Mouse (Mus musculus) naive thymus-derived CD4-positive, alpha-beta T cell, adult 2 months (primary cell): Measurements from ENCODE around the gene Gimap3.

ENCODE experiments used
- DNase-seq: peaks from one replicate; pipeline ENCODE4 v3.0.0-alpha.2; 2011; ENCODE audit warnings: low read depth

The Gimap3 gene

GRCm38 (mm10) chr6:48742422-48743351 is 28.0 kb downstream of the Gimap3 start:
- DNase-seq = peak; percentile 74

GRCm38 (mm10) chr6:48741711-48742206 is 28.9 kb downstream of the Gimap3 start:
- DNase-seq = peak; percentile 65

GRCm38 (mm10) chr6:48741273-48741672 is 29.4 kb downstream of the Gimap3 start:
- peak; percentile 67 for DNase-seq

- peak; percentile 69 for DNase-seq
These were observed 30.0 kb downstream of the Gimap3 start for GRCm38 (mm10) chr6:48740501-48741169.

- DNase-seq = peak; percentile 61
These were observed 30.9 kb downstream of the Gimap3 start for GRCm38 (mm10) chr6:48739780-48740055.

- DNase-seq = peak; percentile 87
These were observed 31.5 kb downstream of the Gimap3 start, which contains the start of gene Gimap1 for GRCm38 (mm10) chr6:48738961-48739779. TSS of gene Gimap1 (plus strand) at chr6:48739054.

GRCm38 (mm10) chr6:48737688-48738087 is 33.0 kb downstream of the Gimap3 start:
- peak; percentile 64 for DNase-seq

GRCm38 (mm10) chr6:48737053-48737452 is 33.6 kb downstream of the Gimap3 start:
- peak; percentile 68 for DNase-seq

GRCm38 (mm10) chr6:48733660-48734059 is 37.0 kb downstream of the Gimap3 start:
- peak; percentile 63 for DNase-seq

GRCm38 (mm10) chr6:48732864-48733304 is 37.8 kb downstream of the Gimap3 start:
- DNase-seq = peak; percentile 95

- peak; percentile 92 for DNase-seq
These were observed 42.9 kb downstream of the Gimap3 start for GRCm38 (mm10) chr6:48727761-48728160.

- DNase-seq = peak; percentile 91
These were observed 45.2 kb downstream of the Gimap3 start for GRCm38 (mm10) chr6:48725476-48725875.

GRCm38 (mm10) chr6:48723468-48723867 is 47.2 kb downstream of the Gimap3 start:
- DNase-seq = peak; percentile 63

- no peak for DNase-seq
These were observed 50.3 kb downstream of the Gimap3 start for GRCm38 (mm10) chr6:48720326-48720725.

- DNase-seq = peak; percentile 94
These were observed 52.2 kb downstream of the Gimap3 start, which contains the start of the genes Gm28053 and Gimap7 for GRCm38 (mm10) chr6:48718455-48718854. TSS of gene Gm28053 (plus strand) at chr6:48718607. TSS of gene Gimap7 (plus strand) at chr6:48718621.
